Mouse (Mus musculus): ENCODE results near the gene Daw1. TPM values are rescaled to one million over a fixed set of nuclear protein-coding genes. Genes with fewer than 3 reads are reported as not detected.

Daw1 gene
- polyA plus RNA-seq, 1 experiment from 2014 or later, result 0.25 TPM

DNA sequence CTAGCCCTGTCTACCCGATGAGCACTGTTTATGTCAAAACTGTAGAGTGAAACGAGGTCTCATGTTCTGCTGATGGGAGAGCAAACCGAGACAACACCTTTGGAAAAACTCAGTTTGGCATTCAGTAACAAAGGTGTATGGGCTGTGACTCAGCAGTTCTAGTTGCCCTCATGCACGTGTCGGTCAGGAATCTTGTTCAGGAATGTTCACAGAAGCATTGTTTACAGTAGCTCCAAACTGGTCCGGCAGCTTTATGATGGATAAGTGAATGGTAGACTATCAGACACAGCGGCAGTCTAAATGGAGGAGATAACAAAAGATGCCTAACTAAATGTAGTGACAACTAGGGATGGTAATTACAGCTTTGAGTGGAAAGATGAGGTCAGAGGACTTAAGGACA is 23.7 kb upstream of the Daw1 start:
- Histone ChIP-seq H3K27ac (ENCODE audit: low read length) (no peak overlapping the region), H3K27me3 (ENCODE audit: control insufficient read depth, insufficient read depth, low read length) (no peaks in the 10 kb centered on the region), H3K9me3 (replicated peaks; ENCODE audit: control insufficient read depth, low read length) (no peaks in the 10 kb centered on the region), H3K36me3 (ENCODE audit: control insufficient read depth, insufficient read depth) (no peaks in the 10 kb centered on the region), H3K4me3 (ENCODE audit: low read length) (no peak overlapping the region), H3K9ac (ENCODE audit: low read length) (no peak overlapping the region), H3K4me1 (ENCODE audit: control insufficient read depth, insufficient read depth, low read length) (no peaks in the 10 kb centered on the region), H3K4me2 (ENCODE audit: low read depth, low read length) (no peak overlapping the region)
- no peak for ATAC-seq (replicated peaks; ENCODE audit: extremely low read depth, insufficient read depth, low FRiP score)
- 44% methylated on average over 7 of the region's 7 CpGs for WGBS

DNA sequence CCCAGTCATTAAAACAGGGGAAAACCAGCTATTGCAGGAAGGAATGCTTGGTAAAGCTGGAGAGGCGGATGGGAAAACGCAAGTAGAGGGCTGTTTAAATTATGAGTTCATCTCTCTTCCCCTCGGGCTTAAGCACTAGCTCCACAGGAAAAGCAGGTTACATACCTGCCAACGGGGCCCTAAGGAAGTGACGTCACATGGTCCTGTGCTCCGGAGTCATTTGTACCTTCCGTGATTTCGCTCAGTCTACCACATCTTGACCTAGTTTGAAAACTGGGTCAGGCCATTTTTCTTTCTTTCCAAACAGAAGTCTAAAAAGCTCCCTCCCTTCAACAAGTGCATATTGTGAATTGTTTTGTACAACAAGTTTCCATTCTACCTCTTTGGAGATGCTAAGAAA is 21.7 kb upstream of the Daw1 start:
- Histone ChIP-seq H3K36me3 (ENCODE audit: control insufficient read depth, insufficient read depth) (no peaks in the 10 kb centered on the region), H3K4me1 (ENCODE audit: control insufficient read depth, insufficient read depth, low read length) (no peaks in the 10 kb centered on the region), H3K27me3 (ENCODE audit: control insufficient read depth, insufficient read depth, low read length) (no peaks in the 10 kb centered on the region), H3K4me2 (ENCODE audit: low read depth, low read length) (no peak overlapping the region), H3K27ac (ENCODE audit: low read length) (no peak overlapping the region), H3K9me3 (replicated peaks; ENCODE audit: control insufficient read depth, low read length) (no peaks in the 10 kb centered on the region), H3K9ac (ENCODE audit: low read length) (no peak overlapping the region), H3K4me3 (ENCODE audit: low read length) (no peak overlapping the region)
- 77% methylated on average over 8 of the region's 8 CpGs for WGBS
- ATAC-seq (replicated peaks; ENCODE audit: extremely low read depth, insufficient read depth, low FRiP score), result no peak

DNA sequence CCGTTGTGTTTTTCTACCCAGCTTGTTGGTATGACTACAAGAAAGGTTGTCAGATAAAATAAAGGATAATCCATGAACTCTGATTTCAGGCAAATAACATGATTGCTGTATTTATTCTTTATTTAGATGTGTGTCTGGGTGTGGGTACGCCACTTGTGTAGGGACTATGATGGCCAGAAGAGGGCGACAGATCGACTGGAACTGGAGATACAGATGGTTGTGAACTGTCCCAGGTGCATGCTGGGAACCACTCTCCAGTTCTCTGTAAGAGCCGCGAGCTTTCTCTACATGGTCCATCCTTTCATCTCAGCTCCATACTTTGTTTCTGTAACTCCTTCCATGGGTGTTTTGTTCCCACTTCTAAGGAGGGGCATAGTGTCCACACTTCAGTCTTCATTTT is 20.8 kb upstream of the Daw1 start:
- Histone ChIP-seq H3K36me3 (ENCODE audit: control insufficient read depth, insufficient read depth) (no peaks in the 10 kb centered on the region), H3K9ac (ENCODE audit: low read length) (no peak overlapping the region), H3K27me3 (ENCODE audit: control insufficient read depth, insufficient read depth, low read length) (no peaks in the 10 kb centered on the region), H3K4me1 (ENCODE audit: control insufficient read depth, insufficient read depth, low read length) (no peaks in the 10 kb centered on the region), H3K27ac (ENCODE audit: low read length) (no peak overlapping the region), H3K4me2 (ENCODE audit: low read depth, low read length) (no peak overlapping the region), H3K9me3 (replicated peaks; ENCODE audit: control insufficient read depth, low read length) (no peaks in the 10 kb centered on the region), H3K4me3 (ENCODE audit: low read length) (no peak overlapping the region)
- WGBS, result 83% methylated on average over 6 of the region's 6 CpGs
- no peak for ATAC-seq (replicated peaks; ENCODE audit: extremely low read depth, insufficient read depth, low FRiP score)

DNA sequence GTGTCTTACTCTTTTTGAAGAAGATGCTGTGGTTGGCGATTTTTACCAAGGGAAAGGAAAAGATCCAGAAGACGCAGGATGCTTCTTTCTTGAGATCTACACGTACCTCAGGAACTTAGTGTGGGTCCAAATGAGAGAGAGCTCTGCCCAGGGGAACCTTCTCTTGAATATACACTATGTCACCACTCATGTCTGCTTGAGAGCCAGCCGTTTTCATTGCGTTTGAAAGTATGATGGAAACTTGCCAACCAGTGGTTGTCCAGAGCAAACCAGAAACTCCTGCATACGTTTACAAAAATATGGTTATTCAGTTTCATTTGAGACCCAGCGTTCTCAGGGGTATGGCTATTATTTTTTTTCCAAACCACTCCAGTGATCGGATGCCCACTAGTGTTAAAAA is 18.0 kb upstream of the Daw1 start:
- 66% methylated on average over 8 of the region's 8 CpGs for WGBS
- H3K4me3 ChIP-seq (ENCODE audit: low read length), result no peak overlapping the region
- H3K27ac ChIP-seq (ENCODE audit: low read length), result no peak overlapping the region
- no peaks in the 10 kb centered on the region for H3K9me3 ChIP-seq (replicated peaks; ENCODE audit: control insufficient read depth, low read length)
- no peak for ATAC-seq (replicated peaks; ENCODE audit: extremely low read depth, insufficient read depth, low FRiP score)
- no peaks in the 10 kb centered on the region for H3K36me3 ChIP-seq (ENCODE audit: control insufficient read depth, insufficient read depth)
- H3K27me3 ChIP-seq (ENCODE audit: control insufficient read depth, insufficient read depth, low read length), result no peaks in the 10 kb centered on the region
- no peak overlapping the region for H3K9ac ChIP-seq (ENCODE audit: low read length)
- H3K4me2 ChIP-seq (ENCODE audit: low read depth, low read length), result no peak overlapping the region
- H3K4me1 ChIP-seq (ENCODE audit: control insufficient read depth, insufficient read depth, low read length), result no peaks in the 10 kb centered on the region

DNA sequence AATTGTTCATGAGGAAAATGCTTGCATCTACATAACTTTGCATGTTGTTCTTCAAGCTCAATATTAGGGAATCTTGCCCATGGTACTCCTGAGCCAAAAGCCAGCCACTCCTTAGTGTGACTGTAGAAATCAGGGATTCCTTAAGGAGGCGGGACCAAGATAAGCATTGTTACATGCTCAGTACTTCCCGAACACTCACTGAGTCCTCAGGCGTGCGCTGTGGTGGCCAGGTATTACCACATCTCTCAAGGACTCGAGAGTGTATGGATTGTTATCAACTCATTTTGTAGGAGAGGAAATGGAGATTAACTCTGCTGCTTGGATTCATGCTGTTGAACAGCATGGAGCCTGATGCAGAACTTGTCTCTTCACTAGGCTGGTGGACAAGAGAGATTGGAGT is 17.5 kb upstream of the Daw1 start:
- ATAC-seq (replicated peaks; ENCODE audit: extremely low read depth, insufficient read depth, low FRiP score), result no peak
- Histone ChIP-seq H3K27ac (ENCODE audit: low read length) (no peak overlapping the region), H3K9me3 (replicated peaks; ENCODE audit: control insufficient read depth, low read length) (no peaks in the 10 kb centered on the region), H3K4me2 (ENCODE audit: low read depth, low read length) (no peak overlapping the region), H3K36me3 (ENCODE audit: control insufficient read depth, insufficient read depth) (no peaks in the 10 kb centered on the region), H3K9ac (ENCODE audit: low read length) (no peak overlapping the region), H3K4me1 (ENCODE audit: control insufficient read depth, insufficient read depth, low read length) (no peaks in the 10 kb centered on the region), H3K27me3 (ENCODE audit: control insufficient read depth, insufficient read depth, low read length) (no peaks in the 10 kb centered on the region), H3K4me3 (ENCODE audit: low read length) (no peak overlapping the region)
- 69% methylated on average over 5 of the region's 5 CpGs for WGBS

DNA sequence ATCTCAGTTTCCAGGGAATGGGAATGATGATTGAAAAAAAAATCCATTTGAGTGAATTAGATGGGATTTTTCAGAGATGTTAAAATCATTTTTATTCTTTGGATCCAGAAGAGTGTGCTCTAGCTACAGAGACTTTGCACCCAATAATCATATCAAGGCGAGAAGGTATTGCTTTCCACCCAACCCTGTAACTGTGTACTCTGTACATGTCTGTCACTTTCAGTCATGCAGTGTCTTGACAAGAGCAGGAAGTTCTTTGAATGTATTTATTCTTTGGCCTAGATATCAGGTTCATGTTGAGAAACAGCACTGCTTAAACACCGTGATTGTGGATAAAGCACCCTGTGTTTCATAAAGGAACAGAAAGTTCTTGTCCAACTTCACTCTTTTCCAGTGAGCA is 13.0 kb upstream of the Daw1 start:
- H3K27ac ChIP-seq (ENCODE audit: low read length), result no peak overlapping the region
- H3K4me3 ChIP-seq (ENCODE audit: low read length), result no peak overlapping the region
- no peaks in the 10 kb centered on the region for H3K9me3 ChIP-seq (replicated peaks; ENCODE audit: control insufficient read depth, low read length)
- no peaks in the 10 kb centered on the region for H3K27me3 ChIP-seq (ENCODE audit: control insufficient read depth, insufficient read depth, low read length)
- H3K4me2 ChIP-seq (ENCODE audit: low read depth, low read length), result no peak overlapping the region
- ATAC-seq (replicated peaks; ENCODE audit: extremely low read depth, insufficient read depth, low FRiP score), result no peak
- H3K9ac ChIP-seq (ENCODE audit: low read length), result no peak overlapping the region
- H3K36me3 ChIP-seq (ENCODE audit: control insufficient read depth, insufficient read depth), result no peaks in the 10 kb centered on the region
- no peaks in the 10 kb centered on the region for H3K4me1 ChIP-seq (ENCODE audit: control insufficient read depth, insufficient read depth, low read length)
- 73% methylated on average over 2 of the region's 2 CpGs for WGBS

DNA sequence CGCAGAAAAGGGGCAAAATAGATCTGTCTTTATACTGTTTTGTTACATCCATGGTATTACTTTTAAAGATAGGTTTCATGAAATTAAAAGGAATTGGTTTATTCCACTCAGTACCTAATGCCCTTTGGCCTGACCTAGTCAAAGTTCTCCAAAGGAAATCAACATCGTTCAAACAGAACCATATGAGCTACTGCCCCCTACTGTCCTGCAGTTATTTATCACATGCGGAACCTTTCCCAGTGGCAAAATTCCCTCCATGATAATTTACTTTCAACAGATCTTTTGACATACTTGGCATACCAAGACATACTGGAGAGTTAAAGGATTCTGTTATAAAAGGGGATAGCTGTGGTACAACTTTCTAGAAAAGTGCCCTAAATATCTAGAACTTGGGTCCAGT is 9.3 kb upstream of the Daw1 start:
- no peaks in the 10 kb centered on the region for H3K4me1 ChIP-seq (ENCODE audit: control insufficient read depth, insufficient read depth, low read length)
- no peaks in the 10 kb centered on the region for H3K27me3 ChIP-seq (ENCODE audit: control insufficient read depth, insufficient read depth, low read length)
- H3K4me3 ChIP-seq (ENCODE audit: low read length), result no peak overlapping the region
- H3K27ac ChIP-seq (ENCODE audit: low read length), result no peak overlapping the region
- H3K9ac ChIP-seq (ENCODE audit: low read length), result no peak overlapping the region
- ATAC-seq (replicated peaks; ENCODE audit: extremely low read depth, insufficient read depth, low FRiP score), result no peak
- no peak overlapping the region for H3K4me2 ChIP-seq (ENCODE audit: low read depth, low read length)
- no peaks in the 10 kb centered on the region for H3K9me3 ChIP-seq (replicated peaks; ENCODE audit: control insufficient read depth, low read length)
- WGBS, result 59% methylated on average over 3 of the region's 3 CpGs
- no peaks in the 10 kb centered on the region for H3K36me3 ChIP-seq (ENCODE audit: control insufficient read depth, insufficient read depth)

DNA sequence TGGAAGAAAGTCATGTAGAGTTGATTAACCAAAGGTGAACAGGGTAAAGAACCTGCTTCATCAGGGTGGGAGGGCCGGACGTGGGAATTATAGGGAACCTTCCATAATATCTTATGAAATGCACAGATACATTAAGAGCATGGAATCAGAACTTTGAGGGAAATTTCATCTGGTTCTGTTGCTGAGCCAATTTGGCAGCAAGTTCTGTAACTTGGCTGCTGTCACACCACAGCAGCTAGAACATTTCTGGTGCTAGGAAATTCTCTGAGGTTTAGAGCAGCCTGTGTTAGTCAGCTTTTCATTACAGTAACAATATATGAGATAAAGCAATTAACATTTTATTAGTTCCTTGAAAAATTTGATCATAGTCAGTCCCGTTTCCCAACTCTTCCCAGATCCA is 6.6 kb upstream of the Daw1 start:
- no peak overlapping the region for H3K4me3 ChIP-seq (ENCODE audit: low read length)
- no peak for ATAC-seq (replicated peaks; ENCODE audit: extremely low read depth, insufficient read depth, low FRiP score)
- H3K27ac ChIP-seq (ENCODE audit: low read length), result no peak overlapping the region
- 68% methylated on average over 3 of the region's 3 CpGs for WGBS
- no peaks in the 10 kb centered on the region for H3K36me3 ChIP-seq (ENCODE audit: control insufficient read depth, insufficient read depth)
- H3K9ac ChIP-seq (ENCODE audit: low read length), result no peak overlapping the region
- no peaks in the 10 kb centered on the region for H3K27me3 ChIP-seq (ENCODE audit: control insufficient read depth, insufficient read depth, low read length)
- no peak overlapping the region for H3K4me2 ChIP-seq (ENCODE audit: low read depth, low read length)
- H3K4me1 ChIP-seq (ENCODE audit: control insufficient read depth, insufficient read depth, low read length), result no peaks in the 10 kb centered on the region
- H3K9me3 ChIP-seq (replicated peaks; ENCODE audit: control insufficient read depth, low read length), result no peaks in the 10 kb centered on the region

DNA sequence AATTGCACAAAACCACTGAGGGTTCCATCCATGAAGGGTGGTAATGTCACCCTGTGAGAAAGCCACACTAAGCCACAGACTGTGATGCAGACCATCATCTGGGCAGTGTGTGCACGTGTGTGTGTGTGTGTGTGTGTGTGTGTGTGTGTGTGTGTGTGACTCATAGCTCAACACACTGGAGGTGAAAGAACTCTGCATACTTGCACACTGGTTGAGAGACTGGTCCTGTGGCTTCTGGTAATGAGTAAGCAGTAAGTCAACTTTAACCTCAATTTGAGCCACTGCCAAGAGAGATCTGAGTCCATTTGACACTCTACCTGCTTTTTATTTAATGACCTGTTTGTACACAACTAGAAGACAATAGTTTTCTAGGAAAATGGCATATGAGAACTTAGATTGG is 2.7 kb upstream of the Daw1 start:
- Histone ChIP-seq H3K36me3 (ENCODE audit: control insufficient read depth, insufficient read depth) (no peaks in the 10 kb centered on the region), H3K4me1 (ENCODE audit: control insufficient read depth, insufficient read depth, low read length) (no peaks in the 10 kb centered on the region), H3K9ac (ENCODE audit: low read length) (no peak overlapping the region), H3K27ac (ENCODE audit: low read length) (no peak overlapping the region), H3K9me3 (replicated peaks; ENCODE audit: control insufficient read depth, low read length) (no peaks in the 10 kb centered on the region), H3K27me3 (ENCODE audit: control insufficient read depth, insufficient read depth, low read length) (no peaks in the 10 kb centered on the region), H3K4me3 (ENCODE audit: low read length) (no peak overlapping the region), H3K4me2 (ENCODE audit: low read depth, low read length) (no peak overlapping the region)
- ATAC-seq (replicated peaks; ENCODE audit: extremely low read depth, insufficient read depth, low FRiP score), result no peak
- WGBS, result 56% methylated on average over 1 of the region's 1 CpGs

DNA sequence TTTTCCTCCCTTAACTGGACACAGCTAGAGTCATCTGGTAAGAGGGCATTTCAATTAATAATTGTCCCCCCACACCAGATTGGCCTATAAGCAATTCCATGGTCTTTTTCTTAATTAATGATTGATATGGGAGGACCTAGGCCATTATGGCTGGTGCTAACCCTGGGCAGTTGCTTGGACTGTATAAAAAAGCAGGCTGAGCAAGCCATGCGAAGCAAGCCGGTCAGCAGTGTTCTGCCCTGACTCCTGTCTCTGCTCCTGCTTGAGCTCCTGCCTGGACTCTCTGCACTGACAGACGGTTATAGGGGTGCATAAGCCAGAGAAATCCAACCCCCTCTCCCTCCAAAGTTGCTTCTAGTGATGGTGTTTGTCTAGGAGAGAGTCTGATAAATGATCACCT is 2.1 kb downstream of the Daw1 start:
- no peak overlapping the region for H3K9ac ChIP-seq (ENCODE audit: low read length)
- ATAC-seq (replicated peaks; ENCODE audit: extremely low read depth, insufficient read depth, low FRiP score), result no peak
- no peak overlapping the region for H3K4me2 ChIP-seq (ENCODE audit: low read depth, low read length)
- no peak overlapping the region for H3K27ac ChIP-seq (ENCODE audit: low read length)
- 68% methylated on average over 3 of the region's 3 CpGs for WGBS
- H3K9me3 ChIP-seq (replicated peaks; ENCODE audit: control insufficient read depth, low read length), result no peaks in the 10 kb centered on the region
- H3K4me3 ChIP-seq (ENCODE audit: low read length), result no peak overlapping the region
- H3K36me3 ChIP-seq (ENCODE audit: control insufficient read depth, insufficient read depth), result no peaks in the 10 kb centered on the region
- H3K4me1 ChIP-seq (ENCODE audit: control insufficient read depth, insufficient read depth, low read length), result no peaks in the 10 kb centered on the region
- no peaks in the 10 kb centered on the region for H3K27me3 ChIP-seq (ENCODE audit: control insufficient read depth, insufficient read depth, low read length)
